Comparison of ENCODE assay signal across 8 mouse cellular contexts in the genomic region with DNA sequence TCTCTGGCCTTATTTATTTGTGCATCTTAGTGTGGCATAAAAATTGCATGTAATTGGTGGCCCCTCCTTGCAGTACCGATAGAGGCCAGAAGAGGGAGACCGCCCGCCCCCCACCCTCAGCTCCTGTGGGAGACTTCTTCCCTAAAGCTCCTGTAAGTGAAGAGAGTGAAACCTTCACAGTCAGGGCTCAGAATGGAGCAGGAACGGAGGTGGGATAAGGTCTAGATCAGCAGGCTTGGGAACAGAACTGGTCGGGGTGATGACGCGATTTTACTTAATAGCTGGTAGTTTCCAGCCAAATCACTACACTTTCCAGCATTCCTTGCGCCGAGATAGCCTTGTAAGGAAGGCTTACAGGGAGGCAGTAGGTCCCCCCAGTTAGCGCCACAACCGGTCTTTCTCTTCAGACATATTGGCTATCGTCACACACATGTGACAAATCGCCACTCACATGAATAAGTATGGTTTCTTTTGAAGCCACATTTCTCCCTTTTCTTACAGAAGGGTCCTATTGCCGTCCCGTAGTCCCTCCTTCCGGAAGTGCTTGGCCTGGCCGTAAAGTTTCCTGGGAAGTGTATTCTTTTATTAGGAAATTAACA. TPM values are rescaled to one million over a fixed set of nuclear protein-coding genes. Genes with fewer than 3 reads are reported as not detected.
DNase-seq lines count a peak whose midpoint lies in the region; ATAC-seq and TF ChIP-seq lines count a peak whose summit lies in the region.

No protein-coding gene starts in this region.

- H3K4me3 ChIP-seq in C2C12 (ENCODE audit: insufficient read depth, poor library complexity, severe bottlenecking) = peak overlapping the region; percentile 6
- H3K4me3 ChIP-seq in embryonic facial prominence, embryonic 15.5 days (replicated peaks) = peak overlapping the region; percentile 45
- peak overlapping the region; percentile 51 for H3K4me3 ChIP-seq in heart, embryonic 13.5 days
- peak overlapping the region; percentile 40 for H3K4me3 ChIP-seq in kidney, embryonic 16.5 days (ENCODE audit: low read length)
- peak overlapping the region; percentile 43 for H3K4me3 ChIP-seq in limb, embryonic 15.5 days
- H3K4me3 ChIP-seq in midbrain, embryonic 15.5 days = peak overlapping the region; percentile 41
- H3K4me3 ChIP-seq in stomach, embryonic 14.5 days (ENCODE audit: low read depth, low read length) = peak overlapping the region; percentile 27

- TF ChIP-seq CTCF in C2C12 (IDR thresholded peaks at IDR 0.05; ENCODE audit: control insufficient read depth, insufficient read depth, insufficient read length) = no peak

- no peaks in the 10 kb centered on the region for H3K27me3 ChIP-seq in C2C12 (ENCODE audit: control insufficient read depth, insufficient read depth, insufficient read length)
- H3K27me3 ChIP-seq in embryonic facial prominence, embryonic 15.5 days = no peaks in the 10 kb centered on the region
- H3K27me3 ChIP-seq in heart, embryonic 13.5 days (replicated peaks) = no peaks in the 10 kb centered on the region
- H3K27me3 ChIP-seq in kidney, embryonic 16.5 days (ENCODE audit: insufficient read depth, low read length) = no peaks in the 10 kb centered on the region
- H3K27me3 ChIP-seq in limb, embryonic 15.5 days = no peaks in the 10 kb centered on the region
- no peaks in the 10 kb centered on the region for H3K27me3 ChIP-seq in midbrain, embryonic 15.5 days (replicated peaks)
- H3K27me3 ChIP-seq in stomach, embryonic 14.5 days (ENCODE audit: control insufficient read depth, insufficient read depth, low read length) = no peaks in the 10 kb centered on the region

- H3K9ac ChIP-seq in embryonic facial prominence, embryonic 15.5 days = no peak overlapping the region
- H3K9ac ChIP-seq in heart, embryonic 13.5 days = peak overlapping the region; percentile 52
- peak overlapping the region; percentile 49 for H3K9ac ChIP-seq in kidney, embryonic 16.5 days (replicated peaks; ENCODE audit: low read length)
- no peak overlapping the region for H3K9ac ChIP-seq in limb, embryonic 15.5 days
- H3K9ac ChIP-seq in midbrain, embryonic 15.5 days = no peak overlapping the region
- no peak overlapping the region for H3K9ac ChIP-seq in stomach, embryonic 14.5 days (replicated peaks; ENCODE audit: low read depth, low read length)

- no peaks in the 10 kb centered on the region for H3K79me3 ChIP-seq in C2C12 (ENCODE audit: low read depth)

- H3K4me1 ChIP-seq in embryonic facial prominence, embryonic 15.5 days = no peaks in the 10 kb centered on the region
- no peaks in the 10 kb centered on the region for H3K4me1 ChIP-seq in heart, embryonic 13.5 days
- H3K4me1 ChIP-seq in kidney, embryonic 16.5 days (ENCODE audit: insufficient read depth, low read length) = no peaks in the 10 kb centered on the region
- H3K4me1 ChIP-seq in limb, embryonic 15.5 days = no peaks in the 10 kb centered on the region
- no peaks in the 10 kb centered on the region for H3K4me1 ChIP-seq in midbrain, embryonic 15.5 days
- no peaks in the 10 kb centered on the region for H3K4me1 ChIP-seq in stomach, embryonic 14.5 days (ENCODE audit: control insufficient read depth, insufficient read depth, low read length)

- peak; percentile 2 to 6 for DNase-seq in adrenal gland, postnatal 4 days (ENCODE audit: low spot score in 2 of 2)

- H3K4me2 ChIP-seq in embryonic facial prominence, embryonic 15.5 days (replicated peaks) = peak overlapping the region; percentile 39
- peak overlapping the region; percentile 58 for H3K4me2 ChIP-seq in heart, embryonic 13.5 days
- peak overlapping the region; percentile 44 for H3K4me2 ChIP-seq in kidney, embryonic 16.5 days (replicated peaks; ENCODE audit: low read depth, low read length)
- peak overlapping the region; percentile 39 for H3K4me2 ChIP-seq in limb, embryonic 15.5 days
- H3K4me2 ChIP-seq in midbrain, embryonic 15.5 days = peak overlapping the region; percentile 42
- peak overlapping the region; percentile 30; the same call in 1 of the 2 replicates for H3K4me2 ChIP-seq in stomach, embryonic 14.5 days (replicated peaks; ENCODE audit: low read depth, low read length)

- WGBS in embryonic facial prominence, embryonic 15.5 days = 19% methylated on average over 17 of the region's 17 CpGs
- WGBS in heart, embryonic 13.5 days = 15% methylated on average over 17 of the region's 17 CpGs
- WGBS in kidney, embryonic 16.5 days = 23% methylated on average over 17 of the region's 17 CpGs
- WGBS in limb, embryonic 15.5 days = 26% methylated on average over 17 of the region's 17 CpGs
- 23% methylated on average over 17 of the region's 17 CpGs for WGBS in midbrain, embryonic 15.5 days
- WGBS in stomach, embryonic 14.5 days = 19% methylated on average over 17 of the region's 17 CpGs

- no peaks in the 10 kb centered on the region for H3K9me3 ChIP-seq in embryonic facial prominence, embryonic 15.5 days (replicated peaks)
- H3K9me3 ChIP-seq in heart, embryonic 13.5 days = no peaks in the 10 kb centered on the region
- no peaks in the 10 kb centered on the region for H3K9me3 ChIP-seq in kidney, embryonic 16.5 days (ENCODE audit: low read length)
- H3K9me3 ChIP-seq in limb, embryonic 15.5 days = no peaks in the 10 kb centered on the region
- no peaks in the 10 kb centered on the region for H3K9me3 ChIP-seq in midbrain, embryonic 15.5 days
- H3K9me3 ChIP-seq in stomach, embryonic 14.5 days (ENCODE audit: control insufficient read depth, low read depth, low read length) = no peaks in the 10 kb centered on the region

- H3K79me2 ChIP-seq in C2C12 (ENCODE audit: control insufficient read depth, insufficient read depth) = no peaks in the 10 kb centered on the region

- H3K27ac ChIP-seq in embryonic facial prominence, embryonic 15.5 days (replicated peaks) = peak overlapping the region; percentile 76
- peak overlapping the region; percentile 77; the same call in 1 of the 2 replicates for H3K27ac ChIP-seq in heart, embryonic 13.5 days (replicated peaks)
- H3K27ac ChIP-seq in kidney, embryonic 16.5 days (ENCODE audit: low read length) = peak overlapping the region; percentile 75
- H3K27ac ChIP-seq in limb, embryonic 15.5 days = peak overlapping the region; percentile 79
- H3K27ac ChIP-seq in midbrain, embryonic 15.5 days = peak overlapping the region; percentile 74
- H3K27ac ChIP-seq in stomach, embryonic 14.5 days (ENCODE audit: low read length) = peak overlapping the region; percentile 66; the same call in 1 of the 2 replicates

- H3ac ChIP-seq in C2C12 (ENCODE audit: control insufficient read depth, insufficient read length, low read depth) = peak overlapping the region; percentile 44

- no peak; the same call in 1 of the 2 replicates for ATAC-seq in embryonic facial prominence, embryonic 15.5 days (ENCODE audit: insufficient number of reproducible peaks, low FRiP score, low TSS enrichment, low read depth)
- ATAC-seq in heart, embryonic 13.5 days (ENCODE audit: extremely low read depth, insufficient number of reproducible peaks, low FRiP score, low TSS enrichment) = no peak
- peak; percentile 86 for ATAC-seq in kidney, embryonic 16.5 days (ENCODE audit: low FRiP score, low TSS enrichment)
- no peak for ATAC-seq in limb, embryonic 15.5 days (ENCODE audit: insufficient number of reproducible peaks, low FRiP score, low TSS enrichment, low read depth)
- ATAC-seq in midbrain, embryonic 15.5 days (replicated peaks) = peak; percentile 95
- ATAC-seq in stomach, embryonic 14.5 days (ENCODE audit: insufficient number of reproducible peaks, insufficient read depth, low FRiP score, low read depth) = peak; percentile 78; the same call in 1 of the 2 replicates

- H3K36me3 ChIP-seq in C2C12 (ENCODE audit: control insufficient read depth, insufficient read depth) = no peaks in the 10 kb centered on the region
- H3K36me3 ChIP-seq in embryonic facial prominence, embryonic 15.5 days = no peaks in the 10 kb centered on the region
- no peaks in the 10 kb centered on the region for H3K36me3 ChIP-seq in heart, embryonic 13.5 days
- H3K36me3 ChIP-seq in kidney, embryonic 16.5 days (ENCODE audit: insufficient read depth, low read length) = no peaks in the 10 kb centered on the region
- no peaks in the 10 kb centered on the region for H3K36me3 ChIP-seq in limb, embryonic 15.5 days
- H3K36me3 ChIP-seq in midbrain, embryonic 15.5 days (replicated peaks) = no peaks in the 10 kb centered on the region
- H3K36me3 ChIP-seq in stomach, embryonic 14.5 days (ENCODE audit: control insufficient read depth, insufficient read depth, low read length) = no peaks in the 10 kb centered on the region

RNA-seq across cellular contexts. Expression of gene Prkx, which starts 14.6 kb away (rescaled TPM):
- 7.0 TPM for polyA plus RNA-seq in C2C12 (2012; fragmentation: generic; extraction: Trizol)
- 10 to 100 TPM; 11.2 to 11.7 TPM for total RNA-seq in adrenal gland, postnatal 4 days (2021)
- polyA plus RNA-seq in embryonic facial prominence, embryonic 15.5 days (2015; fragmentation: Nextera tagmentation; extraction: Ambion mirVana) = 14.8 and 17.1 TPM in 2 replicates
- polyA plus RNA-seq in heart, embryonic 13.5 days (2015; fragmentation: Nextera tagmentation; extraction: Ambion mirVana) = 10.3 and 10.9 TPM in 2 replicates
- polyA plus RNA-seq in kidney, embryonic 16.5 days (2015; fragmentation: Nextera tagmentation; extraction: Ambion mirVana) = 18.1 and 18.3 TPM in 2 replicates
- 14.1 and 14.9 TPM in 2 replicates for polyA plus RNA-seq in limb, embryonic 15.5 days (2015; fragmentation: Nextera tagmentation; extraction: Ambion mirVana)
- 26.1 and 27.0 TPM in 2 replicates for polyA plus RNA-seq in midbrain, embryonic 15.5 days (2015; fragmentation: Nextera tagmentation; extraction: Ambion mirVana)
- 12.8 and 13.9 TPM in 2 replicates for polyA plus RNA-seq in stomach, embryonic 14.5 days (2014; fragmentation: Nextera tagmentation; extraction: Ambion mirVana)

RNA-seq across cellular contexts. Expression of gene Pbsn, which starts 42.7 kb away (rescaled TPM):
- polyA plus RNA-seq in C2C12 (2012; fragmentation: generic; extraction: Trizol) = not detected
- total RNA-seq in adrenal gland, postnatal 4 days (2021) = not detected
- polyA plus RNA-seq in embryonic facial prominence, embryonic 15.5 days (2015; fragmentation: Nextera tagmentation; extraction: Ambion mirVana) = not detected in 2 replicates
- polyA plus RNA-seq in heart, embryonic 13.5 days (2015; fragmentation: Nextera tagmentation; extraction: Ambion mirVana) = not detected in 2 replicates
- not detected in 2 replicates for polyA plus RNA-seq in kidney, embryonic 16.5 days (2015; fragmentation: Nextera tagmentation; extraction: Ambion mirVana)
- not detected in 2 replicates for polyA plus RNA-seq in limb, embryonic 15.5 days (2015; fragmentation: Nextera tagmentation; extraction: Ambion mirVana)
- polyA plus RNA-seq in midbrain, embryonic 15.5 days (2015; fragmentation: Nextera tagmentation; extraction: Ambion mirVana) = not detected in 2 replicates
- not detected in 2 replicates for polyA plus RNA-seq in stomach, embryonic 14.5 days (2014; fragmentation: Nextera tagmentation; extraction: Ambion mirVana)

RNA-seq across cellular contexts. Expression of gene Gm14744, which starts 53.9 kb away (rescaled TPM):
- not detected for polyA plus RNA-seq in C2C12 (2012; fragmentation: generic; extraction: Trizol)
- not detected for total RNA-seq in adrenal gland, postnatal 4 days (2021)
- not detected in 2 replicates for polyA plus RNA-seq in embryonic facial prominence, embryonic 15.5 days (2015; fragmentation: Nextera tagmentation; extraction: Ambion mirVana)
- not detected in 2 replicates for polyA plus RNA-seq in heart, embryonic 13.5 days (2015; fragmentation: Nextera tagmentation; extraction: Ambion mirVana)
- polyA plus RNA-seq in kidney, embryonic 16.5 days (2015; fragmentation: Nextera tagmentation; extraction: Ambion mirVana) = not detected in 2 replicates
- not detected in 2 replicates for polyA plus RNA-seq in limb, embryonic 15.5 days (2015; fragmentation: Nextera tagmentation; extraction: Ambion mirVana)
- polyA plus RNA-seq in midbrain, embryonic 15.5 days (2015; fragmentation: Nextera tagmentation; extraction: Ambion mirVana) = not detected in 2 replicates
- not detected in 2 replicates for polyA plus RNA-seq in stomach, embryonic 14.5 days (2014; fragmentation: Nextera tagmentation; extraction: Ambion mirVana)

Comparison
In these comparisons a context has a peak if more than half of its experiments do, and no peak if none do; other contexts are left out.
1. ATAC-seq: peak in kidney, embryonic 16.5 days (single experiment), midbrain, embryonic 15.5 days (single experiment) and stomach, embryonic 14.5 days (single experiment); none in embryonic facial prominence, embryonic 15.5 days (single experiment), heart, embryonic 13.5 days (single experiment) and limb, embryonic 15.5 days (single experiment).
2. H3K9ac ChIP-seq: peak in heart, embryonic 13.5 days (single experiment) and kidney, embryonic 16.5 days (single experiment); none in embryonic facial prominence, embryonic 15.5 days (single experiment), limb, embryonic 15.5 days (single experiment), midbrain, embryonic 15.5 days (single experiment) and stomach, embryonic 14.5 days (single experiment).
3. Peak in every context shown above with its lines, with median percentiles within 50 percentile points of each other: H3K4me3 ChIP-seq, H3K27ac ChIP-seq and H3K4me2 ChIP-seq.